Mouse (Mus musculus): ENCODE measurements at regions not wholly inside any gene's neighbourhood (a gene's known extent, or its start where the extent isn't known, plus 50 kb on each side); places are given as distances from the start of the nearest gene placed in this dataset.

DNA sequence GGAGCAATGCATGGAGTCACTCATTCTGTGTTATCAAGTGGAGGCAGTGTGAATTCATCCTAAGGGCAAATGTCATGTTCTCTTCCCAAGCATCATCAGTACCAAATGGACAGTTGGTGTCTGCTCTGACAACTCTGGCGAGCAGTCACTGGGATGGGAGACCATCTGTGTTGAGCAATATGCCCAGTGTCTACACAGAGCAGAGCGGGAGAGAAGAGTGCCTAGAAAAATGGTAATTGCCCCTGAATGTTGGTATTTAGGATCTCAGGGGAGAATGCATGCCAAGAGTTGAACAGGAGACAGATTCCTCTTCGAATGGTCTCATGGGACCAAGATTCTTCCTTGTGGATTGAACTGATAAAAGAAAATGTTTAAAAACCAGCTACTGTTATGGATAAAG is 454.0 kb downstream of the Ets1 start:
- H3K36me3 ChIP-seq (replicated peaks in 1 of 2; ENCODE audit: control insufficient read depth in 1 of 2, insufficient read depth in 1 of 2, low read length in 1 of 2): no peaks in the 10 kb centered on the region
- no peak overlapping the region for H3K4me3 ChIP-seq (replicated peaks in 1 of 3; ENCODE audit: low read depth in 2 of 3, low read length in 2 of 3, poor library complexity in 1 of 3)
- TF ChIP-seq RAD21 (IDR thresholded peaks at IDR 0.05; ENCODE audit: low read depth, low read length) (no peak), ZNF384 (IDR thresholded peaks at IDR 0.05; ENCODE audit: low read depth, low read length) (no peak), RCOR1 (conservative IDR thresholded peaks at IDR 0.05; ENCODE audit: low read depth, low read length) (no peak), MAFK (IDR thresholded peaks at IDR 0.05; ENCODE audit: insufficient replicate concordance, low read length) (no peak), ZMIZ1 (IDR thresholded peaks at IDR 0.05; ENCODE audit: low read depth, low read length) (no peak), EP300 (IDR thresholded peaks at IDR 0.05; ENCODE audit: low read length) (no peak), HCFC1 (IDR thresholded peaks at IDR 0.05; ENCODE audit: low read depth, low read length) (no peak), KAT2A (IDR thresholded peaks at IDR 0.05; ENCODE audit: insufficient replicate concordance, low read length) (no peak), MEF2A (IDR thresholded peaks at IDR 0.05; ENCODE audit: borderline replicate concordance, low read depth, low read length) (no peak), POLR2A (IDR thresholded peaks at IDR 0.05; ENCODE audit: low read depth, low read length) (no peak), MXI1 (IDR thresholded peaks at IDR 0.05; ENCODE audit: low read depth, low read length) (no peak), SMC3 (IDR thresholded peaks at IDR 0.05; ENCODE audit: low read depth, low read length) (no peak), ELF1 (IDR thresholded peaks at IDR 0.05; ENCODE audit: low read depth, low read length) (no peak), NRF1 (IDR thresholded peaks at IDR 0.05; ENCODE audit: low read depth, low read length) (no peak), GABPA (IDR thresholded peaks at IDR 0.05; ENCODE audit: insufficient replicate concordance, low read depth, low read length) (no peak), USF1 (IDR thresholded peaks at IDR 0.05; ENCODE audit: low read depth, low read length) (no peak)
- H3K27me3 ChIP-seq (replicated peaks): no peaks in the 10 kb centered on the region
- no peaks in the 10 kb centered on the region for H3K79me2 ChIP-seq (replicated peaks; ENCODE audit: control insufficient read depth, extremely low read depth, insufficient read depth, poor library complexity, severe bottlenecking)
- dilution Hi-C loops (cut with MboI; ENCODE audit: extremely low pct_ligation_motif_present, extremely low pct_unique_long_range_greater_than_20kb, low sequenced_read_pairs): no loop called here
- H3K9me3 ChIP-seq (replicated peaks; ENCODE audit: low read length): no peaks in the 10 kb centered on the region
- no peak overlapping the region for H3K4me2 ChIP-seq (ENCODE audit: insufficient read depth, low read depth, poor library complexity, severe bottlenecking)
- H3K9ac ChIP-seq (ENCODE audit: insufficient read depth, low read depth): no peak overlapping the region
- H3K27ac ChIP-seq (ENCODE audit: insufficient read depth, low read depth): no peak overlapping the region
- H3K4me1 ChIP-seq (ENCODE audit: control insufficient read depth in 1 of 2, insufficient read depth in 2 of 2): peaks cover 0 to 4% of the 10 kb centered on the region in 2 experiments; a peak in 2 of 4 replicates
- no peak for DNase-seq (ENCODE audit: extremely low read depth)
- in situ Hi-C loops (cut with MboI; ENCODE audit: low pct_ligation_motif_present, low pct_unique_long_range_greater_than_20kb, low sequenced_read_pairs): loop anchor here (25.0 kb wide), 1 partner anchor 678 kb away; no protein-coding TSS in a partner anchor

DNA sequence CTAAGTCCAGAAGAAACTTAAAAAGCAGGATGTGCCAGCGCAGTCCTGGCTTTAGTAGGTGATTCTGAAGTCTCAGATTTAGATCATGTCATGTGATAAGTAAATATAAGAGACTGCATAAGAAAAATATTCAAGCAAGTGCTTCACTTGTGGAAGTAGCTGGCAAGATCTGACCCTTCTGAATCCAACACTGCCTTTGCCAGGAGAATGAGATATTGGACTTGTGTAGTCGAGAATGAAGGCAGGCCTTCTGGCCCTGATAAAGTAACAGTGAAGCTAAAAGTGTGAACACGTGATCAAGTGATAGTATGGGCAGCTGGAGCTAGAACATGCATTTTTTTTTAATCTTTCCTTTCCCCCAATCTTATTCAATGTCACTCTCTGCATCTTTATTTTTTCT is 455.6 kb downstream of the Ets1 start:
- H3K4me1 ChIP-seq (ENCODE audit: control insufficient read depth in 1 of 2, insufficient read depth in 2 of 2): no peaks in the 10 kb centered on the region

More for the DNA sequence above, 455.6 kb downstream of the Ets1 start:
- Histone ChIP-seq H3K27ac (ENCODE audit: insufficient read depth, low read depth) (no peak overlapping the region), H3K4me3 (replicated peaks in 1 of 3; ENCODE audit: low read depth in 2 of 3, low read length in 2 of 3, poor library complexity in 1 of 3) (no peak overlapping the region), H3K9me3 (replicated peaks; ENCODE audit: low read length) (no peaks in the 10 kb centered on the region), H3K36me3 (replicated peaks in 1 of 2; ENCODE audit: control insufficient read depth in 1 of 2, insufficient read depth in 1 of 2, low read length in 1 of 2) (no peaks in the 10 kb centered on the region), H3K4me2 (ENCODE audit: insufficient read depth, low read depth, poor library complexity, severe bottlenecking) (no peak overlapping the region), H3K79me2 (replicated peaks; ENCODE audit: control insufficient read depth, extremely low read depth, insufficient read depth, poor library complexity, severe bottlenecking) (no peaks in the 10 kb centered on the region), H3K27me3 (replicated peaks) (no peaks in the 10 kb centered on the region), H3K9ac (ENCODE audit: insufficient read depth, low read depth) (no peak overlapping the region)
- DNase-seq (ENCODE audit: extremely low read depth): no peak
- in situ Hi-C loops (cut with MboI; ENCODE audit: low pct_ligation_motif_present, low pct_unique_long_range_greater_than_20kb, low sequenced_read_pairs): loop anchor here (25.0 kb wide), 1 partner anchor 679 kb away; no protein-coding TSS in a partner anchor
- TF ChIP-seq SIN3A (IDR thresholded peaks at IDR 0.05; ENCODE audit: low read length): no peak
- dilution Hi-C loops (cut with MboI; ENCODE audit: extremely low pct_ligation_motif_present, extremely low pct_unique_long_range_greater_than_20kb, low sequenced_read_pairs): no loop called here
